Mouse (Mus musculus) heart, embryonic 11.5 days (tissue): ENCODE results near the gene 2010300C02Rik. TPM values are rescaled to one million over a fixed set of nuclear protein-coding genes. Genes with fewer than 3 reads are reported as not detected.

Experiments
- ATAC-seq: fragments of 200-750 bp; cut with Nextera tagmentation; replicated peaks from 2 replicates; pipeline ENCODE4 v1.8.0; 2017; ENCODE audit warnings: moderate library complexity; ENCODE audit not compliant: insufficient number of reproducible peaks, low FRiP score, low TSS enrichment
- H3K27ac ChIP-seq: fragments of 300-500 bp; sonication (generic); 2 replicates; pipeline ENCODE4 v1.5.1; 2014; ENCODE audit warnings: mild to moderate bottlenecking, low read depth, low read length
- H3K27me3 ChIP-seq: fragments of 300-500 bp; sonication (generic); 2 replicates; pipeline ENCODE4 v1.6.1; 2014; ENCODE audit warnings: mild to moderate bottlenecking, low read length, mixed read lengths; ENCODE audit not compliant: control insufficient read depth, insufficient read depth
- H3K36me3 ChIP-seq: fragments of 300-500 bp; sonication (generic); 2 replicates; pipeline ENCODE4 v1.6.1; 2014; ENCODE audit warnings: mild to moderate bottlenecking, low read length, moderate library complexity, mixed read lengths; ENCODE audit not compliant: control insufficient read depth, insufficient read depth
- H3K4me1 ChIP-seq: fragments of 300-500 bp; sonication (generic); 2 replicates; pipeline ENCODE4 v1.6.1; 2014; ENCODE audit warnings: low read length; ENCODE audit not compliant: control insufficient read depth, insufficient read depth
- H3K4me2 ChIP-seq: fragments of 300-500 bp; sonication (generic); 2 replicates; pipeline ENCODE4 v1.6.1; 2014; ENCODE audit warnings: mild to moderate bottlenecking, moderate library complexity
- H3K4me3 ChIP-seq: fragments of 300-500 bp; sonication (generic); 2 replicates; pipeline ENCODE4 v1.5.1; 2014; ENCODE audit warnings: low read depth, low read length
- H3K9ac ChIP-seq: fragments of 300-500 bp; sonication (generic); 2 replicates; pipeline ENCODE4 v1.6.1; 2014; ENCODE audit warnings: mild to moderate bottlenecking, low read depth, low read length, moderate library complexity
- H3K9me3 ChIP-seq: fragments of 300-500 bp; sonication (generic); replicated peaks from 2 replicates; pipeline ENCODE4 v1.6.1; 2016; ENCODE audit warnings: low read length; ENCODE audit not compliant: control insufficient read depth
- WGBS: fragments of 180-500 bp; shearing (Covaris S2); extraction: QIAGEN DNeasy Blood & Tissue Kit; methylation state at CpG from one replicate; pipeline ENCODE4 v1.1.7; 2014; ENCODE audit not compliant: insufficient replicate concordance; 5-methylcytosine and 5-hydroxymethylcytosine counted together
- polyA plus RNA-seq: library from polyadenylated mRNA; unstranded; fragments of >200 nt; fragmentation: Nextera tagmentation; extraction: Ambion mirVana; gene quantifications from 2 replicates; pipeline ENCODE4 v1.2.1, GENCODE M21; 2014

The 2010300C02Rik gene
- polyA plus RNA-seq, 1 experiment from 2014 or later, result 2.8 TPM

DNA sequence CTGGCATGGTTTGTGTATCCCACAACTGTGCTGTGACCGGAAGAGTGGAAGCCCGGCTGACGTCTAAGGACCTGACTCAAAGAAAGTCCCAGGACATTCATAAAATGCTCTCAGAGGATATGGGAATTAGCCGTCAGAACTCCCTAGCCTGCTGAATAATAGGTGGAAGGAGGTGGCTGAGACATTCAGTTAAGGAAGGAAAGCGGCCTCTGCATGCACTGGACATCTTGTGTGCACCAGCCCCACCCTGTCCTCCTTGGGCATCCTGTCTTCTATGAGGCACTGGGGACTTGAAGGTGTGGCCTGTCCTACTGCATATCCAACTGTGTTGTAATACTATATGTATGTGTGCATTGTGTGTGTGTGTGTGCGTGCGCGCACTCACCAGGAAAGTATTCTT, 87.5 kb downstream of the 2010300C02Rik start:
- Histone ChIP-seq H3K4me1 (no peaks in the 10 kb centered on the region), H3K4me3 (no peak overlapping the region), H3K36me3 (no peaks in the 10 kb centered on the region), H3K4me2 (no peak overlapping the region), H3K27ac (no peak overlapping the region), H3K9me3 (no peaks in the 10 kb centered on the region), H3K9ac (no peak overlapping the region), H3K27me3 (no peaks in the 10 kb centered on the region)
- no peak for ATAC-seq
- 85% methylated on average over 8 of the region's 8 CpGs for WGBS

DNA sequence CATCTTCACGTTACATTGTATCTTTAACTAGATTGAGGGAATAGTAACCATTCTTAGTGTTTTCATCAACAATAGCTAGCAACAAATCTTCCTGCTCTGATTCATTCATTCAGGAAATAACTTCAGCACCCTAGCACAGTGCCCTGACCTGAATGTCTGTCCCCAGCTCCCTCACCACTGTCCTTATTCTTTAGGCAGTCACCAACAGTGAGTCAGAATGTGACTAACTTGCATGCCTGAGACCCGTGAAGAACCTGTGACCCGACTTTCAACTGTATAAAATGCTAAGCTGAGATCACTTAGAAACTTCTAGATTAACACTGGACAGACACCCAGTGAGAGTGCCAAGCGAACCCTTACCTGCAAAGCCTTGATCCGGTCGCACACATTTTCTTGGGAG, 88.4 kb downstream of the 2010300C02Rik start:
- no peak overlapping the region for H3K27ac ChIP-seq
- 78% methylated on average over 6 of the region's 6 CpGs for WGBS

DNA sequence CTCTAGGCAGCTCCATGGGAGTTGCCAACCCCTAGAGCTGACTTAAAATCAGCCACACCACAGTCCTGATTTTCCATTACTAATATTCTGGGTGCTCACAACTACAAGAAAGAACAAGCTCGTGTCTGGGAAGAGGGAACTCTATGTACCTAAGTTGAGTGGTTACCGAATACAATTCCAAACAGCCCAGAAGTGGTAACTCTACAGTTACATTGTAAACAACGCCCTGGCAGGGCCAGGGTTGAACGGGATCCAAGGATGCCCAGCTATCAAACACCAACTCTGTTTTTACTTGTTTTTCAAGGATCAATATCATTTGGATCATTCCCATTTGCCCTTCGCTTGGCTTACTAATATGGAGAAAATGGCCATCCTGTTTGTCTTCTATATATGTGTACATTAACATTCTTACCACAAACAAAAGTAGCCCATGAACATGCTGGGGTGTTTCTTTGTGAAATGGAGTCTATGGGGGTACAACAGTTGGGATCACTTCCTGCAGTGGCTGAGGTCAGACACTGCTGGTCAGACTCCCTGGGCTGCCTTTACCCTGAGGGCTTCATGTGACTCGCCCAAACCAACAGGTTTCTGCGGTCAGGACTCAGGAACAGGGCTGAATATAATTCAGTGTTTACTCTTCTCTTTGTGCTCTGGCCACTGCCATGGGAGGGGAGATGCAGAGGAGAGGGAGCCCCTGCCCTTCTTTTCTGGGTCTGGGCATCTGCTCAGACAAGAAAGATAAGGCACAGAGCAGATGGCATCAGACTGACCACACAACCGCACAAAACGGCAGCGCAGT, 89.3 kb downstream of the 2010300C02Rik start:
- no peak overlapping the region for H3K27ac ChIP-seq
- H3K4me1 ChIP-seq, result no peaks in the 10 kb centered on the region
- no peak for ATAC-seq
- H3K4me3 ChIP-seq, result no peak overlapping the region
- H3K36me3 ChIP-seq, result no peaks in the 10 kb centered on the region
- no peaks in the 10 kb centered on the region for H3K9me3 ChIP-seq
- no peak overlapping the region for H3K9ac ChIP-seq
- WGBS, result 76% methylated on average over 10 of the region's 10 CpGs
- H3K27me3 ChIP-seq, result no peaks in the 10 kb centered on the region
- H3K4me2 ChIP-seq, result no peak overlapping the region

More for the DNA sequence above, 88.4 kb downstream of the 2010300C02Rik start:
- Histone ChIP-seq H3K4me3 (no peak overlapping the region), H3K9me3 (no peaks in the 10 kb centered on the region), H3K27me3 (no peaks in the 10 kb centered on the region), H3K36me3 (no peaks in the 10 kb centered on the region), H3K9ac (no peak overlapping the region), H3K4me2 (no peak overlapping the region), H3K4me1 (no peaks in the 10 kb centered on the region)
- no peak for ATAC-seq

DNA sequence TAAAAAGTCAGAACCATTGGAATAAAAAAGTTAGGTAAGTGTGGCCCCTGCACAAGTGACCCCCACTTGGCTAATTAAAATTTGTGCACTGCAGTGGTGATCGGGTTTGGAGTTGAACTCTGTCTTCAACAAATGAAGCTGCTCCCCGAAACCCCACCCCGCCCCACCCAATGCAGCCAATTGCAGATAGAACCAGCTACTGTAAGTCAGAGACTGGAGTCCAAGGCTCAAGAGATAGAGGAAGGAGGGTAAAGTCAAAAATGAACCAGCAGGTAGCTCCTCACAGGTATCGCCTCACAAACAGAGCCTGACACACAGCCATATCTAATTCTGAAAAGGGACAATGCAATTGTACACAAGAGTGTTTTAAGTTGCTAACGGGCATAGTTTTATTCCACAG, 90.0 kb downstream of the 2010300C02Rik start:
- no peaks in the 10 kb centered on the region for H3K4me1 ChIP-seq
- no peaks in the 10 kb centered on the region for H3K27me3 ChIP-seq
- 88% methylated on average over 5 of the region's 5 CpGs for WGBS
- no peak overlapping the region for H3K4me2 ChIP-seq
- no peak overlapping the region for H3K4me3 ChIP-seq
- no peak for ATAC-seq
- H3K36me3 ChIP-seq, result no peaks in the 10 kb centered on the region
- H3K9me3 ChIP-seq, result no peaks in the 10 kb centered on the region
- H3K9ac ChIP-seq, result no peak overlapping the region
- H3K27ac ChIP-seq, result no peak overlapping the region

DNA sequence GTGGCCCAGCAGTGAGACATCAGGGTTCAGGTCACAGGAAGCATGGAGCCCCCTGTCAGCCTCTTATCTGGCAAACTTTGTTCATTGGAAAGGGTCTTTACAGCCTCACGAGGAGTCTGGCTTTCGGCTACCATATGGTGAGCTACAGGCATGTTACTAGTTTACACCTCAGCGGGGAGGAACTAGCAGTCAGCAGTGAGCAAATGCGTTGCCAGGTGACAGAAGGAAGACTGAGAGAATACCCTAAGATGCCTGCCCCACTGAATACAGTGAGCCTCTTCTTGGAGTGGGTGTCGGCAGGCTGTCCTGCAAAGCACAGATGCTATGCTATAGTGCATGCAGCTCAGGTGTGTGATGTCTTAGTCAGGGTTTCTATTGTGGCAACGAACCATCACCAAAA, 91.1 kb downstream of the 2010300C02Rik start:
- no peak overlapping the region for H3K4me2 ChIP-seq
- no peak overlapping the region for H3K9ac ChIP-seq
- H3K4me3 ChIP-seq, result no peak overlapping the region
- WGBS, result 49% methylated on average over 6 of the region's 6 CpGs
- no peaks in the 10 kb centered on the region for H3K27me3 ChIP-seq
- no peaks in the 10 kb centered on the region for H3K4me1 ChIP-seq
- H3K27ac ChIP-seq, result no peak overlapping the region
- no peak for ATAC-seq
- no peaks in the 10 kb centered on the region for H3K9me3 ChIP-seq
- no peaks in the 10 kb centered on the region for H3K36me3 ChIP-seq

DNA sequence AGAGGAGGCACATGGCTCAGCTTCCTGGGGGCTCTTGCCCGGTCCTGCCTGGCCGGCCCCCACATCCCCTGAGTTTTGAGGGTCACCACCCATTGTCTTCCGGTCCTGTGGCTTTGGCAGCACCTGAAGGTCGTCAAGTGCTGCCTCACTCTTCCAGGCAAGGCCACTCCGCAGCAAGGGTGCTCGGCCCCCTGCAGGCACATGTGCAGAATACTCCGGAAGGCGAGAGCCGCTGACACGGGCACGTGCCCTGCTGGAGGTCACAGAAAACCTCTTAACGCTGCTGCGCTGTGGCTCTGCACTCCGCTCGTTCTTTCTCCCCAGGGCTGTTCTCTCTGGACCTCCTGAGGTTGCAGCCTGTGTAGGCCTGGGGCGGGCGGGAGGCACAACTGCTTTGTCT, 95.7 kb downstream of the 2010300C02Rik start:
- H3K9ac ChIP-seq, result no peak overlapping the region
- no peak overlapping the region for H3K27ac ChIP-seq
- no peaks in the 10 kb centered on the region for H3K36me3 ChIP-seq
- H3K4me3 ChIP-seq, result no peak overlapping the region
- 90% methylated on average over 15 of the region's 17 CpGs for WGBS
- H3K27me3 ChIP-seq, result no peaks in the 10 kb centered on the region
- H3K4me1 ChIP-seq, result no peaks in the 10 kb centered on the region
- no peak overlapping the region for H3K4me2 ChIP-seq
- H3K9me3 ChIP-seq, result no peaks in the 10 kb centered on the region
- ATAC-seq, result no peak

DNA sequence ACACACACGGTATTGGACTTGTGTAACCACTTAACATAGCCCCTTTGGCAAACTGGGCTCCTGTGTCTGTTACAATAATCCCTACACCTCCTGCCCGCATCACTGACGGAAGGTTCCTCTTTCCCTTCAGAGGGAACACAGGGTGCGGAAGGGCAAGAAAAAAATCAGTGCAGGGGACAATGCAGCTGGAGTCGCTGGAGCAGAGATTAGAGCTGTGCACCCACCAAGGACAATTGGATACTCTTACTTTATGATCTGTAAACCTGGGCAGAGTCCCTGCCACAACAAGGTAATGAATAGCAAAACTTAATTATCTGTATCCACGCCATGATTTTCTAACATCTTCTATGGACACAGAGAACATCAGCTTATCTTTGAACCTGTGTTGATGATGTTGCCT, 97.8 kb downstream of the 2010300C02Rik start:
- Histone ChIP-seq H3K4me1 (no peaks in the 10 kb centered on the region), H3K27me3 (no peaks in the 10 kb centered on the region), H3K9me3 (no peaks in the 10 kb centered on the region), H3K27ac (no peak overlapping the region), H3K9ac (no peak overlapping the region), H3K4me3 (no peak overlapping the region), H3K36me3 (no peaks in the 10 kb centered on the region), H3K4me2 (no peak overlapping the region)
- WGBS, result 77% methylated on average over 6 of the region's 6 CpGs
- ATAC-seq, result no peak

DNA sequence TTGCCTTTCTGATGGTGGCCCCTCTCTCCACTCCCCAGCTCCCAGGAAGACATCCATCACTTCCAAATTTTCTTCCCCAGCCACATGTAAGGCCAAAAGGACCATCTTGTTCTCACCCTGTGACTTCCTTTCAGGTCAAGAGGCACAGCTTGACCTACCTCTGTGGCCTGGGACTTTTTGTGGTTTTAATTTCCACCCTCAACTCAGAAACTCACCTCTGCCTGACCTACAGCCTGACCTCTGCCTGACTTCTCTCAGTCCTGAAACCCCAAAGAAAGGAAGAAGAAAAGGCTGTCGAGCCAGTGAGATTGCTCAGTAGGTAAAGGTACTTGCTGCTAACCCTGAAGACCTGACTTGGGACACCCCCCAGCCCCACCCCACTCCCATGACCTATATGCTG, 100.3 kb downstream of the 2010300C02Rik start:
- ATAC-seq, result no peak
- Histone ChIP-seq H3K36me3 (no peaks in the 10 kb centered on the region), H3K4me1 (peaks cover 17% of the 10 kb centered on the region), H3K9ac (no peak overlapping the region), H3K9me3 (no peaks in the 10 kb centered on the region), H3K4me2 (no peak overlapping the region), H3K4me3 (no peak overlapping the region), H3K27ac (no peak overlapping the region), H3K27me3 (no peaks in the 10 kb centered on the region)
- 53% methylated on average over 1 of the region's 1 CpGs for WGBS

DNA sequence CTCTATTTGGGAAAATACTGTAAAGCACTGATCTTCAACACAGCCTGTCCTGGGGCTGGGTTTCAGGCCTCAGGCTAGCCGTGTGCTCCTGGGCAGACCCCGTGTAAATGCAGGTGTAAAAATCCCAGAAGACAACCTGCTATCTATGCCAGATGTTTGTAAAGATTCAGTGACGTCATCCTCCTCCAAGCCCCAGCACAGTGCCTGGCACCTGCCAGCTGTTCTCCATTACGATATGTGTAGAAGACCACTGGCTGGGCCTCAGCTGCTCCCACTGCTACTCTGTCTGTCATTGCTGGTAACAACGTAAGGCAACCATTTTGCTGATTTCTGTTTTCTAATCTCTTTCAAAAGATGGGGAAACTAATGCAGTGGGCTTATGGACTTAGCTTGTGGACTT, 102.8 kb downstream of the 2010300C02Rik start:
- H3K4me2 ChIP-seq, result no peak overlapping the region
- H3K9ac ChIP-seq, result no peak overlapping the region
- WGBS, result 61% methylated on average over 5 of the region's 5 CpGs
- H3K4me3 ChIP-seq, result no peak overlapping the region
- peaks cover 24% of the 10 kb centered on the region for H3K4me1 ChIP-seq
- no peaks in the 10 kb centered on the region for H3K9me3 ChIP-seq
- H3K27me3 ChIP-seq, result no peaks in the 10 kb centered on the region
- no peaks in the 10 kb centered on the region for H3K36me3 ChIP-seq
- no peak for ATAC-seq
- no peak overlapping the region for H3K27ac ChIP-seq
